Mouse (Mus musculus) 416B (cell line): ENCODE data around the gene Slc26a10.
A peak's percentile ranks its signal among the peaks of the same experiment; 100 is the strongest.

Source experiments
- DNase-seq: peaks from one replicate; pipeline ENCODE4 v3.0.0; 2011; ENCODE audit warnings: low read depth

The Slc26a10 gene

GRCm38 (mm10) chr10:127179871-127180694 lies at the start of gene Slc26a10:
TSS of gene Slc26a10 (minus strand) at chr10:127180645.
- DNase-seq: no peak

DNA sequence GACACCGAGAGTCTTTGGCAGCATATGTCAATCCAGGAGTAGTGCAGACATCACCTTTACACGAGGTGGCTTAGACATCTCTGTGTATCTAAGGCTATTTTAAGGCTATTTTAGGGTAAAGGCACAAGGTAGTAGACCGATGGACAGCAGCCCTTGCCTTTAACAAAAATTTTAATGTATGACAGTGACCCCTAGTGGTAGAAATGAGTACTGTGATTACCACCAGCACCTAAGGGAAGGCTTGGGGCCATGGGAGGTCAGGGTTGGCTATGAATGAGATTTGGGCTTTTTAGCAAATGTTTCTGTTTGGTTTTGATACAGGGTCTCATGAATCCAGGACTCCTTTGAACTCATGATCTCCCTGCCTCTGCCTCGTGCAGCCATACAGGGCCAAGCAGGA lies 48.5 kb upstream of the Slc26a10 start:
- DNase-seq: peak; percentile 85

GRCm38 (mm10) chr10:127227163-127227562 lies 46.7 kb upstream of the Slc26a10 start:
- DNase-seq: peak; percentile 46

- DNase-seq: peak; percentile 36
Measured at GRCm38 (mm10) chr10:127226318-127226895, 46.0 kb upstream of the Slc26a10 start.

DNA sequence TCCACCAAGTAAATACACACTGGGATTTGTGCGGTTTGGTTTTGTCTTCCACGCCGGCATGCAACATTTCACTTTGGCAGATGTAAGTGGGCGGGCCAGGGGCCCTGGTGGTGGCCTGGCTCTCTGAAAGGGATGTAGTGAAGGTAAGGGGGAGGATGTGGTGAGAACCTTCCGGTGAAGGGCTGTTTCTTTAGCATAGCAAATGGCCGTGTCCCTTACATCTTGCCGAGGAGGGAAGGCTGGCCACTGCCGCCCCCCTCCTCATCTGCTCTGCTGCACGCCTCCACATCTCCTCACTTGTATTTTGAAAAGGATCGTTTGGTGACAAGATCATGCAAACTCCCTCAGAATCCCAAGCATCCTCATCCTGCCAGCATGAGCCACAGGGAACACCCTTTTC lies 45.3 kb upstream of the Slc26a10 start:
- peak; percentile 77 for DNase-seq

- DNase-seq: no peak
Measured at GRCm38 (mm10) chr10:127225213-127225612, 44.8 kb upstream of the Slc26a10 start.

DNA sequence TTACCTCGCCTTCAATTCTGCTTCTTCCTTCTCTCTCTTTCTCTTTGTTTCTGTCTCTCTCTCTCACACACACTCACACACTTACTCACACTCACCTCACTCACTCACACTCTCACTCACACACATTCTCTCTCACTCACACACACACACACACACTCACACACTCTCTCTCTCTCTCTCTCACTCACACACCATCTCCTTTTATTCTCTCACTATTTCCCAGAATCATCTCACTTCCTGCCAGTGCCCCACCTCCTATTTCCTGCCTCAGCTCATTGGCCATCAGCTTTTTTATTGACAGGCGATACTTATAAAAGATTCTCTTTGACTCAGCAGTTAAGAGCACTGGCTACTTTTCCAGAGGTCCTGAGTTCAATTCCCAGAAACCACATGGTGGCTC lies 37.9 kb upstream of the Slc26a10 start:
- DNase-seq: no peak

- no peak for DNase-seq
Measured at GRCm38 (mm10) chr10:127217177-127217576, 36.7 kb upstream of the Slc26a10 start.

DNA sequence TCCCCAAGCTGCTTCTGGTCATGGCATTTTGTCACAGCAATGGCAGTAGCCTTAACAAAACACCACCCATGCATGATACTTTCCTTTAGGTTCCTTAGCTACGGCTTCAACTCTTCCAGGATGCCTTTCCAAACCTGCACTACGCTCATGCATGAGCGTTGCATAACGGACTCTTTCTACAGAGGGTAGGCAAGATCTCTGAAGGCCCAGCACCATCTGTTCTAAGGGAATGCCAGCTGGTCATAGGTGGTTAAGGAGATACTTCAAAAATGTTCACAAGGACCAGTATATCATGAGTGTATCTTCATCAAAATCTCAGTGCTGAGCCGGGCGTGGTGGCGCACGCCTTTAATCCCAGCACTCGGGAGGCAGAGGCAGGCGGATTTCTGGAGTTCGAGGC lies 36.0 kb upstream of the Slc26a10 start:
- no peak for DNase-seq

DNA sequence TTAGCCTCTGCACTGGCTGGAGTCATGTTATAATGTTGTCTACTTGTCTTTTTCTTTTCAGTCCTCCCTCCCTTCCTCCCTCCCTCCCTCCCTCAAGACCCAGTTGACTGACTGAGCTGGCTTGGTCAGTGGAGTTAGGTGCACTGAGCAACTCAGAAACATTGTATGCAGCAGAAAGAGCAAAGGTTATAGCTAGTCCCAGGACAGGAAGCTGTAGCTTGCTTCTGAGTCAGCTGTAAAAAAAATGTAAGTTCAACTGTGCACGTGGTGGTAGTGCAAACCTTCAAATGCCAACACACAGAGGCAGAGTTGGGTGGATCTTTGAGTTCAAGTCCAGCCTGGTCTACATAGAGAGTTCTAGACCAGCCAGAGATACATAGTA lies 34.0 kb upstream of the Slc26a10 start:
- peak; percentile 47 for DNase-seq

GRCm38 (mm10) chr10:127213704-127214421 lies 33.4 kb upstream of the Slc26a10 start:
- no peak for DNase-seq

DNA sequence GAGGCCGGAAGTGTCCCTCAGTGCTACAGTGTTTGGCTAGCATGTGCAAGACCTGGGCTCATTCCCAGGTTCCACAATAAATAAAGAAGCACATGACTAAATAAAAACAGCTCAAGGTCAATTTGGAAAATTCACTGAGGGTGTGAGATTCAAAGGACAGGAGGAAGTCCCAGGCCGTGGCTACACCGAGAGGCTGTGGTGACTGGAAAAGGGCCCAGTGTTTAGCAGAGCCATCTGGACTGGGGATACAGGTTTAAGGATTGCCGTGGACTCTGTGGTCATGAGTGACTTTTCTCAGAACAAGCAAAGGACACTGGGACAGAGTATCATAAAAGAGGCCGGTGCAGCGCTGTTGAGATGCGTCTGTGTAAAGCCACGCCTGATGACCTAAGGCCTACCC lies 32.8 kb upstream of the Slc26a10 start:
- DNase-seq: no peak

DNA sequence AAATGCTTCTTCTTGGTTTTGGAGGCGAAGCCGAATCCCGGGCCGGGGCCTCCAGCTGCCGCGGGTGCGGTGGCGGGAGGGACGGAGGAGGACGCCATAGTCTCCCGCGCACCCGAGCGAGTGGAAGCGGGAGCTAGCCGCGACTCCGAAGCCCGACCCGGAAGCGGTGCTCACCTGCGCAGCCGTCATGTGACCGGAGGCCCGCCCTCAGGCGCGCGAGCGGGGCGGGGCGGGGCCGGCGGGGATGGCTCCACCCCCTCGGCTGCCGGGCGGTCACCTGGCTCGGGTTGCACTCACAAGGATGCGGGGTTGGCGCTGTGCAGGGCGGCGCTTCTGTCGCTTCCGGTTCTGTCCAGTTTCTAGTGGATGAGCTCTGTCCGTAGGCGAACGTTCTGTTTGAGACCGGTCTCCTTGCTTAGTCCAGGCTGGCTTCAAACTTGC lies 31.0 kb upstream of the Slc26a10 start, which contains the start of gene Pip4k2c:
Gene Pip4k2c (minus strand): TSS at position 172 of the 441 bp plus-strand sequence.
- peak; percentile 88 for DNase-seq

GRCm38 (mm10) chr10:127210961-127211405 lies 30.5 kb upstream of the Slc26a10 start:
- DNase-seq: peak; percentile 49

DNA sequence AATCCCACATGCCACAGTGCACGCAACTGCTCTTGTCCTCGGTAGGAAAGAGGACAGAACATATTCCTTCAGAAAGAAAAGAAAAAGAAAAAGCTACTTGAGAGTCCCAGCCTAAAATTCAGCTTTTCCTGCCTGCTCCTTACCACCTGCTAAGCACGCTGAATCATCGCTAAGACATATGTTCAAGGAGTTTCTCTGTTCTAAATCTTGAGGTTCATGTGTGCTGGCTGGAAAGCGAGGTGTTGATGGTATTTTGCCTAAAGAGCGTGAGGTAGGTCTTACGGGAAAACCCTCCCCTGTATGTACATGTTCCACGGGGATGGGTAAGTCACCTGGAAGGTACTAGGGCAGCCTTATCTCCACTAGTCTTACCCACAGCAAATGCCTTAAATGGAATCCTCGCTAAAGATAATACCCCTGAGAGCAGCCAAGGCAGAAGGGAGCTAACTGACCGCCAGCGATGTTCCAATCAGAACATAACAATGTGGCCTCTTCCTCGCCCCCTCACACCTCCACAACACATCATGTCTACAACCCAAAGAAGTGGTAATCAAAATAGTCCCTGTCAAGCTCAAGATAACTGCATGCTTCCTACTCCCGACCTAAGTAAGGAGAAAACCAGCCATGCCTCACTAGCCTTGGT lies 29.6 kb upstream of the Slc26a10 start:
- no peak for DNase-seq

DNA sequence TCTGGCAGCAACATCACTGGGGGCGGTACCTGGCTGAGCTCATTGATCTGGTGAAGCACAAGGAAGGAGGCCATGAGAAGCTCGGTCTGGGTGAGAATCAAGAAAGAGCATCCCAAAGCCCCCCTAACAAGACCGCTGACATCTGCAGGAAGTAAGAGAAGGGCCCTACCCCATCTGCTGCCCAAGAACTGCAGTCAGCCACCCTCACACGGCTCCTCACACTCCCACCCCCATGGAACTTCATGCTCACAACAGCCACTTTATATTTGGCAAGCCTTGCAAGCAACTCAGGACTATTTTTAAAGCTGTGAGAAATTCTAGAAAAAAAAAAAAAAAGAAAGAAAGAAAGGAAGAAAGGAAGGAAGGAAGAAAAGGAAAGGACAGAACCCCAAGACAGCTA lies 28.5 kb upstream of the Slc26a10 start:
- DNase-seq: no peak

GRCm38 (mm10) chr10:127205373-127205772 lies 24.9 kb upstream of the Slc26a10 start:
- DNase-seq: no peak

- no peak for DNase-seq
Measured at GRCm38 (mm10) chr10:127204589-127204988, 24.1 kb upstream of the Slc26a10 start.

- DNase-seq: no peak
Measured at GRCm38 (mm10) chr10:127203106-127203505, 22.7 kb upstream of the Slc26a10 start.

- DNase-seq: no peak
Measured at GRCm38 (mm10) chr10:127200279-127200678, 19.8 kb upstream of the Slc26a10 start.

GRCm38 (mm10) chr10:127199474-127199873 lies 19.0 kb upstream of the Slc26a10 start:
- DNase-seq: no peak

DNA sequence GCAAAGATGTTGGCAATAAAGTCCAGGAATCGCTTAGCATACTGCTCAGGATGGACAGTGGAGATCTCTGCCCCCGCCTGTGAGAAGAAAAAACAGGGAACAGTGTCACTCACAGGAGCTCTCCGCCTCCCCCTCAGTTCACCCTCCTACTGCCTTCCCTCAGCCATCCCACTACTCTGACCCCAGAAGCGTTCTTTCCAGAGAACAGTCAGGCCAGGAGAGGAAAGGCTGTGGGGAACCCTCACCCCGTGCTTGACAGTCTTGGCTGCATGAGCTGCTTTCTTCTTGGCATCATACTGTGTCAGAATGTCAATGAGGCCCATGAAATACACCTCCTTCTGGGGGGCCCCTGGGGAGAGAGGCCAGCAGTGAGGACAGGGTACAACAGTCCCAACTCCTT lies 18.6 kb upstream of the Slc26a10 start:
- DNase-seq: no peak
